Mouse (Mus musculus) urinary bladder, postnatal 4 days (tissue): ENCODE results near the gene Scg3.
"Not testable (repeated sequence)": the region's sequence is repeated elsewhere in the genome, so short reads cannot be mapped to it uniquely, and the experiment has no call there.

Source experiments
- DNase-seq, 2 experiments: peaks; one replicate each; pipeline ENCODE4 v3.0.0; 2021 to 2022; ENCODE audit warnings: low spot score in 2 of 2

Gene Scg3

DNA sequence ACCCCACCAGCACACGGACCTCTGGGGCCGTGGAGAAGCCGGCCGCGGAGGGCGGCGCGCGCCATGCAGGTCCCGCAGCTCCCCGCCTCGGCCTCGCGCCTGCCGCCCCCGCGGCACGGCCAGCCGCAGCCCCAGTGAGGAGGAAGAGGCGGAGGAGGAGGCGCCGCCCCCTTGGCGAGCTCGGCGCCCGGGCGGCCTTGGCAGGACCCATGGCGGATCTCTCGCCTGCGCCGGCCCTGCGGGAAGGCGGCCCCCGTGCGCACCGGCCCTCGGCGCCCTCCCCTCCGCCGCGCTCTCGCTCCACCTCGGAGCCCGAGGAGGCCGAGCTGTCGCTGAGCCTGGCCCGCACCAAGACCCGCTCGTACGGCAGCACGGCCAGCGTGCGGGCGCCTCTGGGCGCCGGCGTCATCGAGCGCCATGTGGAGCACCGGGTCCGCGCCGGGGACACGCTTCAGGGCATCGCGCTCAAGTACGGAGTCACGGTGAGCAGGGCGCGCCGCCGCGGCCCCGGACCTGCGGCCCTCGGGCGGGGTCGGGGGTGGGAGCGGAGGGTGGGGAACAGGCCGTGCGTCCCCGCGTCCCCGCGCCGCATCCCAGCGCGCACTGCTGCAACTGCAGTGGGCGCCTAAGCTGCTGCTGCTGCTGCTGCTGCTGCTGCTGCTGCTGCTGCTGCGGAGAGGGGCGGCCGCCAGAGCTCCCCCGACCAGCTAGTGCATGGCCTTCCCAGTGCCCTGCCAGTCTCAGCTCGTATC, 58.1 kb downstream of the Scg3 start, which contains the start of gene Lysmd2:
Gene Lysmd2, plus strand, starts transcription at position 186 of the 752 bp plus-strand sequence.
- DNase-seq = peak; percentile 78 to 79

DNA sequence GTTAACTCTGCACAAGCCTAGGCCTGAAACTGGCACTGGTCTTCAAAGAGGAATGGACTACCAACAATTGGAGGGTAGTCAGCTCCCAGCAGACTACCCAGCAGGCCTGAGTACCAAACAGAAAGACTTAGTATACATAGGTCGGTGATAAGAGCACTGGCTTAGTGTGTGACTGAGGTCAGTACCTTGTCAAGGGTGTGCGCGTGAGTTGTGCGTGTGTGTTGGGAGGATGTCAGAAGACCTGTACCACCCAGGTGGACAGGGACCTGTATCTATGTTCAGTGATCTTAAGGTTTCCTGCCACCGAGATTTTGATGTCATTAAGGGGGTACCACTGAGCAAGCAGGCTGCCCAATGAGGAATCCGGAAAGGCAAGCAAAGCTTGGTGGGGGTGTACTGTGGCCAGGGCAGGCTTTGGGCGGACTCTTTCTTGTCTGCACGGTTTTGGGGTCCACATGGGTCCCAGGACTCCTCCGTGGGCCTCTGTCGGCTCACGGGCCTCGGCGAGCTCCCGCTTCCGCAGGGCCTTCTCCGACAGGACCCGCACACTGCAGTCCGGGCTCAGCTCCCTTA, 58.8 kb downstream of the Scg3 start:
- DNase-seq = no peak

DNA sequence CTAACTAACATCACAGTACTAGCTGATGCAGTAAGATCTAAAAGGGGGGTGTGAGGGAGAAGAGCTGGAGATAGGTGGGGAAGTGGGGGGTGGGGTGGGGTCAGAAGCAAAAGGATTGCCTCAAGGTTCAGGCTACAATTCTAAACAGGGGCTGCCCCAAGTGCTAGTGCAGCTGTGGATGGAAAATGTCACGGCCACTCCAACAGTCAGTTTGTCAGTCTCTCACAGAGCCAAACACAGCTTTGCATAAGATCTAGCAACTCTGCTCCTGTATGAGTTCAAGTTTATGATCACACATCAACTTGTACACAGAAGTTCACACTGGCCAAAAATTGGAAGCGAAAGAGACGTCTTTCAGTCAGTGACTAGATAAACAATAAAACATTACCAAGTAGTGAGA, 62.4 kb downstream of the Scg3 start:
- no peak for DNase-seq

DNA sequence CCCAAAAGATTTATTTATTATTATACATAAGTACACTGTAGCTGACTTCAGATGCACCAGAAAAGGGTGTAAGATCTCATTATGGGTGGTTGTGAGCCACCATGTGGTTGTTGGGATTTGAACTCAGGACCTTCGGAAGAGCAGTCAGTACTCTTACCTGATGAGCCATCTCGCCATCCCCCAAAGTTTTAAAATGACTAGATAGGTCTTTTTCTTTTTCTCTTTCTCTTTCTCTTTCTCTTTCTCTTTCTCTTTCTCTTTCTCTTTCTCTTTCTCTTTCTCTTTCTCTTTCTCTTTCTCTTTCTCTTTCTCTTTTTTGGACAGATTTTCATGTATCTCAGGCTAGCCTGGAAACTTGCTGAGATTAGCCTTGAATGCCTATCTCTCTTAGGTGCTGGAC, 64.1 kb downstream of the Scg3 start:
- DNase-seq = not testable (repeated sequence)

DNA sequence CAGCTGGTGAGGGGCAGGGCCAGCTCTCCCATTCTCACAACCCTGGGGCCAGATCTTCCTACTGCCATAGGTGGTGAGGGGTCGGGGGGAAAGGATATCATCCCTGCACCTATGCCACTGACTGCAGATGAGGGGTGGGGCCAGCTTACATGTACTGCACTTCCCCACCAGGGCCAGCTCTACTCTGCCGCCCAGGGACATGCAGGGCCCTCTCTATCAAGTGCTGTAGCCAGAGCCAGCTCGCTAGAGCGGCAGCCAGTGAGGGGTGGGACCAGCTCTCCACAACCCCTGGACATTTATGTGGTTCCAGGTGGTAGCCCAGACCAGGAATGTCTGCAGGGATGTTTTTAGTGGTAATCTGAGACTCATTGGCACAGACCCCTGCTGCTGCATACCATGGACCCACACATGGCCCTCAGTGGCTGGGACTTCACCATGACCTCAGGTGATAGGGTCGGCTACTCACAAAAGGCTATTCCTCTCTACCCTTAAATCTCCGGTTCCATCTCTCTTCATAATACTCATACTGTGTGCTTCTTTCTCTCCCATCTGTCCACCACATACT, 64.9 kb downstream of the Scg3 start:
- DNase-seq = no peak

DNA sequence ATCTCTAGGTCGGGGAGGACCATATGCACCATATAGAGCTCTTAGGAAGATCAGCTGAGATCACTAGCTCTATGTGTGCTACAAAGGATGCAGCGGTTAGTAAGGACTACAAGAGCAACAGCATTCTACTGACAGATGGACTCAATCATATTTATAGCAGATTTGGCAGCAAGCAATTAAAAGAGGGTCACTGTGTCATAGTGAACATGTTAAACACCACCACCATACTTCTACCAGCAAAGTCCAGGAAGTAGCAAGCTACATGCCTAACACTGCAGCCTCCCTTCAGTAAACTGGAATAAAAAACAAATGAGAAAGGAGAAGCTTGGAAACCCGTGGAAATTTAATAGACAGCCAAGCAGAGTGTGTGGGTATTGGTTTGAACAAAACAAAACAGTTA, 67.3 kb downstream of the Scg3 start:
- DNase-seq = no peak

DNA sequence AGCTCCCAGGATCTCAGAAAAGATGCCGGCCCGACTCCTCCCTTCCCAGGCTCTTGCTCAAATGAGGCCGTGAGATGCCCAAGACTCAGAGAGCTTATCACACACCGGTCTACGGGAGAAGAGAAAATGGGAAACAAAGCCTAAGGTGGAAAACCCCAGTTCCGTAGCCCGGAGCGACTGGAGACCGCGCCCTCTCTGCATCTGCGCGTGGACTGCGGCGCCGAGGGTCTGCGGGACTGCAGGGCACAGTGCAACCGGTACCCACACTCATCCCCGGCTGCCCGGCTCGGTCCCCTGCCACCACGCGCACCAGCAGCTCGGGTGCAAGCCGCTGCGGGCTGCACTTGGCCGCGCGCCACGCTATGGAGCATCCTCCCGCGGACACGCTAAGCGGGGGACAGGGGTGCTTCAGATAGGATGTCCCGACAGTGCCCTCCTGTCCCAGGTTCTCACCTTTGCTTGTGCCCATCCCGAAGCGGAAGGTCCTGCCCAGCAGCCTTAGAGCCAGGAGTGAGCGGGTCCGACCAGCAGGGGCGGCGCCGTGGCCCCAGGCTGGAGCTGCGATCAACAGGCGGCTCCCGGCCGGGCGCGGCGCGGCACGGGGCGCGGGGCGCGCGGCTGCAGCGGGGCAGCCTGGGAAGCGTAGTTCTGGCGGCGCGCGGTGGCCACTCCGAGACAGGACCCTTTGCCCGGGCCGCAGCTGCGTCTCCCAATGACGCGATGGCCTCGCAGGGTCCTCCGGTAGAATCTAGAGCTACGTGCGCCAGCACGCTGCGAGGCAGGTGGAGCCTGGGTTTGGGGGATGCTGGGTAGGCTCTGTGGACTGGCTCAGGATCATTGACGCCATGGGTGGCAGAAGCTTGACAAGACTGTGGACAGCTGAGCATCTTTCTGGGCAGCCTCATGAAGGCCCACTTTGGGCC, 73.0 kb downstream of the Scg3 start, which contains the start of gene Tmod2:
Gene Tmod2, minus strand, starts transcription at position 755 of the 923 bp plus-strand sequence.
- DNase-seq = peak in 1 of 2 experiments; percentile 50

DNA sequence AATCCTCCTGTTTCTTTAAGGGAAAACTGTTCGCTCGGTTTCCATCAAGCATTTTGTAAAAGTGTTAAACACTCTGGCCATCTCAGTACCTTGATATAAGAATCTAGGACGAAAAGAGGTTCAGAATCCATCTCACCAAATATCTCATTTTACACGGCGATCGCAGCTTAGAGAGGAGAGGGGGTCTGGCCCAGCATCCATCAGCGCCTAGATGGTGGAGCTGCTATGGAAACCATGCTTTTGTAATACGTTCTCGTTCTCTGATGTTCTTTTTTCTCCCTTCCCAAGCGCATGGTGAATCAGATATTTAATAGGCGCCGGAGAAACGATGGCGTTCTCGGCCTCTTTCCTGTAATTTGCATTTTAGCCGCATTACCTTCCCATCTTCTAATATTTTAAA, 73.9 kb downstream of the Scg3 start:
- DNase-seq = no peak

DNA sequence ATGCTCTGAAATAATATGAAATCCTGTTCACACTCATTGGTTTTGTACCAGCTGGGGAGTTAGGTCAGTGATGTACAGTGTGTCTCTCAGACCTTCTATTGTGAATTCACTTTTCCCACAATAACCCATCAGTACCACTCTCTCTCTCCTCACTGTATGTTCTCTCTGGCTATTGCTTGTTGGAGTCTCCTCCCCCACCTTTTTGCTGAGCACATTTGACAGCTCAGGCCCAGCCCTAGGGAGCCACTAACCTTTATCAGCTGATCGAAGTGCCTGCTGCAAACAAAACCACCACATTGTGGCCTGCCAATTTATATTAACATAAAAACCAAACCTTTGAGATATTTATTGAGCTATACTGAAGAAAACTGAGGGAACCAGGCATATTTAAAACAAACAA, 74.4 kb downstream of the Scg3 start:
- DNase-seq = no peak

DNA sequence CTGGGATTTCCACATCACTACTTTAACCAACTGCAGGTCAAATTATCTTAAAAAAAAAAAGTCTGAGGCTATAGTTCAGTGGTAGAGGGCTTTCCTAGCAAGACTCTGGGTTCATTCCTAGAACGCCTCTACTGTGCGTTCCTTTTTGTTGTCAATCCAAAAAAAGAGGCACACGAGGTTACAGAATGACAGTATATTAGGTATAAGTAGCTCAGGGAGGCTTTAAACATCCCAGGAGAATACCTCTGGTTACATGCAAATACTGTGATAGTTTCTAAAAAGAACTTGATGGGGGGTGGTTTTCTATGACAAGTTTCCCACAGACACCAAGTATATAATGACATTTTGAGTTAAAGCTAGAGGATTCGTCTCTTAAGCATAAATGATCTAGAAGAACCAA, 76.4 kb downstream of the Scg3 start:
- DNase-seq = no peak

DNA sequence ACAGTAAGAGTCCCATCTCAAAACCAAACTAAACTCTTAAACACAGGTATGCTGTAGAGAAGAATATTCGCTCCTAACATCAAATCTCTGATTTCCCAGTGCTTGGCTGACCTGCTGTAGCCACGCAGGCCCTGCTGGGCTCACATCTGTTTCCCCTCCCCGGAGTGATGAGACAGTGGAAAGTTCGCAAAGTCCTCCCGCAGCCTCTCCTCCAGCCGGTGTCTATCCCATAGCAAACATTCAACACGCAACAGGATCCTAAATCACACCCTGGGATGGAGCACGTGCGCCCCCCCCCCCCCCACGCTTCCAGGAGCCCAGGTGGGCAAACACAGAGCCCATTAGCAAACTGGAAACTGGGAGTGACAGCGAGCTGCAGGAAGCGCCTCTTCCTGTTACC, 82.3 kb downstream of the Scg3 start:
- DNase-seq = no peak

DNA sequence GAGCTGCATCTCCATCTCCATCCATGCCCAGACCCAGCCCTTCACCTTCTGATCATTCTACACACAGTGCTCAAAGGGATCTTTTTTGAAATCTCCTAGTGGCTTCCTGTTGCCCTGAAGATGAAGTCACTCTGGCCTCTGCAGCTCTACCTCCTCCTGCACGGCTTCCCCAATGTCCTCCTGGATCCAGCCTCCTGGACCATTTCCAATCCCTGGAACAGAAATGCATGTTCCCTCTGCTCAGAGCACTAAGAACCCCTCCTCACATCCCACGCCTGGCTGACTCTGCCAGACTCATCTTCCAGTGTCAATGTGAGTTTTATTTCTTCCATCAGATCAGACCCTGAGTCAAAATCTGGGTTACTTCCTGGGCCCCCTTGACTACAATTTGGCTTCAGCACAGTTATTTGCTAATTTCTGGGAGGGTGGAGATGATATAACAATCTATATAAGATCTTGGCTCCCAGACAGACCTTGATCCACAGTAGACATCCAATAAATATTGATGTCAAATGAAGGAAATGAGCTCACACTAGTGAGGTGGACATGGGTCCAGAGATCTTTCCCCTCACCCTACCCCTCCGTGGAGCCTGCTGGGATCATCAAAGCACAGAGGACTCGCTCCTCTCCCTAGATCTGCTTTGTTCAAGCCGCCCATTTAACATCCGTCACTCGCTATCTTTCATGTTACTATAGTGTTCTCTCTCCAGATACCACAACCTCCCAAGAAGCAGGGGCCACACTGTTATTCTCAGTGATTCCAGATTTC, 83.5 kb downstream of the Scg3 start:
- peak in 1 of 2 experiments; percentile 49 for DNase-seq

DNA sequence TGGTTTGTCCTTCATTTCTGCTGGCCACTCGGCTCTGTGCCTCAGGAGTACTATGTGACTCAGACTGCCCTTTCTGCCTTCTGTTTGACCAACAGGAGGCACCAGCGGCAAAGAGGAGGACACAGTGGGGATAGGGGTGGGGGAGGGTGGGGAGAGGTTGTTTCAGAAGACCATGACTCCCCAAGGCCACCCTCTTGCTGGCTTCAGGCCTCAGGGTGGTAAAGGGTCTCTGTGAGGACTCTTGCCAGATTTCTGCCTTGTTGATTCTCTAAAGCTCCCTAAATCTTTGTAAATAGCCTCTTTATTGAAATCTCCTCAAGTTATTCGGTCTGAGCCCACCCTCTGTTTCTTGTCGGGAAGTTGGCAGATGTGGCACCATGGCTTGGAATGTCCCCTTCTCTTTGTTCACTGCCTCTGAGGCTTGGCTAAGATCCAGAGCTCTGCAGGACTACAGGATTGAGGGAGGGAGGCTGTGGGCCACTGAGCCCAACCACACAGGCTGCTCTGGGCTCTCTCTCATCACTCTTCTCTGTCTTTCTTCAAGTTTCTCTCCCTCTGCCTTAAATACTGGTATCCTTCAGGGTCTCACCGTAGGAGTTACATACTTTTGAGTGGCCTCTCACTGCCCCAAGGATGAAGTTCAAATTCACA, 84.5 kb downstream of the Scg3 start:
- DNase-seq = no peak

DNA sequence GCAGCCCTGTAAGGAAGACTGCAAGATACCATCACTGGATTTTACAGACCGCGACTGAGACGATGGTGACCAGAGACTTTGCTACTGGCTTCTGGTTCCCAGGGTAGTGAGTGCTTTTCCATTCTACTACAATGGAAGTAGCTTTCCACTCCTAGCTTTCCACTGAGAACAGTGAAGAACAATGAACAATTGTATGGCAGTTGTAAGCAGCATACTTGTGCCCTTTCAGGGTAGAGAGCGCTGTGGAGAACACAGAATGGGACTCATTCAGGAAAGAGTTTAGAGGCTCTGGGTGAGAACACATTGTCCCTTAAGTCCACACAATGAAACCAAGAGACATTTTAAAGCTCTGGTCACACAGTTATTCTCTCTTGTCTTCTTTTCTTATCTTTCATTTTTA, 86.3 kb downstream of the Scg3 start:
- no peak for DNase-seq

DNA sequence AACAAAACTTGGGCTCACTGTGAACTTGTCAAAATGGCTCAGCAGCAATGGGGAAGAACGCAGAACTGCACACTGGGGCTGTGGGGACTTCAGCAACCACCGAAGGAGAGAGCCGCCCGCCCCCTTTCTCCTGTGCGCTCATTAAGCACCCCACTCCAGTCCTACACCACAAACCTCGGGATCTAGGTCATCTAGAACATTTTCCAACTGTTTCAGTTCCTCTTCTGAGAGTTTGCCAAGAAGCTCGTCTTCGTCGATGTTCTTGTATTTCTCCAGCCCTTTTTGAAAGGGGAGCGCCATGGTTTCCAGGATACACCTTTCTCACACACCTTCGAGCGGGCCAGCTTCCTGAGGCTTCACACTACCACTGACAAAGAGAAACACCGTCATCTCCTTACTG, 86.8 kb downstream of the Scg3 start:
- no peak for DNase-seq

DNA sequence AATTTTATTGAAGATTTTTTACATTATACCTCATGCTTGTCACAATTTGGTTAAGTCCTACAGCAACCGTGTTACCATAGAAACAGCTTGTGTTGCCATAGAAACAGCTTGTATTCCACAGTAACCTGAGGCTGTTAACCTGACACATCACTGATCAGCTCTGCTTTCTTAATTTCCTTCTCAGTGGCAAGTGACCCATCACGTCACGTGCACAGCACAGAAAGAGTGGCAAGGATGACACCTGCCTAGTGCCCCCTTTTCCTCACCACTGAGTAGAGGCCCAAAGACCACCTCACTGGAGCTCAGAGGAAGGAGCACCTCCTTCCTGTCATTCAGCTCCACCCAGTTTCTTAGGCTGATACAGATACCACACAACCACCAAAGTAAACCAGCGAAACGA, 90.4 kb downstream of the Scg3 start:
- no peak for DNase-seq
